Mouse (Mus musculus) B cell, adult 67 days (primary cell): ENCODE results near the gene Tgif2. TPM values are rescaled to one million over a fixed set of nuclear protein-coding genes. Genes with fewer than 3 reads are reported as not detected.

Source experiments
- total RNA-seq, 2 experiments: library from RNA; stranded (reverse); gene quantifications; 4 replicates each; pipeline ENCODE4 v1.2.4; 2023

Tgif2 gene
- 100 to 1,000 TPM in 1 of 2 experiments, 10 to 100 TPM in 1; 94.6 to 107 TPM for total RNA-seq

DNA sequence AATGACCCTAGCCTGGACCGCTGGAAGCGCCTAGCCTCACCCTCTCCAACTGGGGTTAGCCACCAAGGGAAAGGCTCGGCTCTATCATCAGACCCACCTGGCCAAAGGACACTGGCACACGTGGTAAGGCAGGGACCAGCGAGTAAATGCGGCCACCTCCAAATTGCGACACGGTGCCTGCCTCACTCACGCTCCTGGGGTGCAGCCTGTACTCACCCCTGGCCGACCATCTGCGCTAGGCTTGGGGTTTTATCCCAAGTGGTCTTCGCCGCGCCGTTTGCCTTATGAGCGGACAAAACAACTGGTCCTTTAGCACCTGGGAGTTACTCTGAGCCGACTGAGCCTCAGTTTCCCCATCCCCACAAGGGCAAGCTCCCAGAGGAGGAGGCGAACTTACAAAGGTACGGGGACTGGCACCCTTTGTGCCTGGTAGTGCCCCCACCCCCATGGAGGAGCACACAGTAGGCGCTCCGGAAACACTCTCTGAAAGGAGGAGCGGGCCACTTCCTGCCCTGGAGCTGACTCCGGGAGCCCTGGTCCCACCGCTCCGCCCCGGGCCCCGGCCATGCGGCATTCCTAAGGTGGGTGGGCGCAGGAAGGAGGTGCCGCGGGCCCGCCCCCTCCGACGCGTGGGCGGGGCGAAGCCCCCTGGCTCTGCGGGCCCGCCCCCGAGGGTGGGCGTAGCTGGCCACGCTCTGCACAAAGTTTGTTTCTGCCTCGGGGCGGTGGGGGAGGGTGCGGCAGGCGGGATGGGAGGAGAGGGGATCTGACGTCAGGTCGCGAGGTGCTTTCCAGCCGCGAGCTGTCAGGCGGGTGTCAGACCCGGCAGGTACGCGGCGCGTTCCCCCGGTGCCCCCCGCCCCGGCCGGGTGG is at the start of gene Tgif2:
Gene Tgif2 (plus strand): TSS at position 689 of the 873 bp plus-strand sequence.

DNA sequence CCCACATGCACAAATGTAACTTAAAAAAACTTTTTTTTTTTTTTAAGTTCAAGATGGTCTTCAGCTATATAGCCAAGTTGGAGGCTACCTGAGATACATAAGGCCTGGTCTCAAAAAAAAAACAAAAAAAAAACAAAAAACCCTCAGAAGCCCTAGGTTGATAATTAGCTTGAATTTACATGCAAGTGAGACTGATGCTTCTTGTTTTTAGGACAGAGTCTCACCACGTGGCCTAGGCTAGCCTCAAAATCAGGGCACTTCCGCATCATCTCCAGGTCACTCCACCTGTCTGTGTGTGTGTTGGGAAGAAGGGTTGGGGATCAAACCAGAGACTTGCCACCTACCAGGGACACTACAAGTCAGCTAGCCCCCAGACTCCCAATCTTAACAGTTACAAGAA is 18.0 kb downstream of the Tgif2 start, which contains the start of gene 4930518I15Rik:
Gene 4930518I15Rik (minus strand): TSS at position 112 of the 400 bp plus-strand sequence.

DNA sequence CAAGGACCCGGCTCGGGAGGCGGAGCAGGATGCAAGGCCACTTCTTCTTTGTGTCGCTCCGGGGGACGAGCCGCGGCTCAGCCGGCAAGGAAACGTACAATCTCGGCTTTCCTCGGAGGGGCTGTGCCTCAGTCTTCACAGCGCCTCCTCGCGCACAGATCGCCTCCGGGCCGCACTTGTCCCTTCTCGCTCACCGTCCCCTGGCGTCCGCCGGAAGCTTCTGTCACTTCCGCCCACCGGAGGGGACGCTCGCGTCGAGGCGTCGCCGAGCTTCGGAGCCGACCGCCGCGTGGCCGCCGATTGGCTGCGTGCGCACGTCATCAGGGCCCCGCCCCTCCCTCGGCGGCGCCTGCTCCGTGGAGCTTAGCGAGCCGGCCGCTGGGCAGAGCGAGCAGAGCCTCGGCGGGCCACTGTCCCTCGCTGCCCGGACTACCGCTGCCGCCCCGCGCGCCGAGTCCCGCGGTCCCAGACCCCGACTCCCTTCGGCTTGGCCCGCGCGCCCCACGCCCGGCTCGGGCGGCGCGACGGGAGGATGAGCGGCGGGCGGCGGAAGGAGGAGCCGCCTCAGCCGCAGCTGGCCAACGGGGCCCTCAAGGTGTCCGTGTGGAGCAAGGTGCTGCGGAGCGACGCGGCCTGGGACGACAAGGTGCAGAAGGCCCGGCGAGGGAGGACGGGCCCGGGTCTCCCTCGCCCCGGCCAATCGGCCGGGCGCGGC is 23.1 kb downstream of the Tgif2 start, which contains the start of gene Rab5if:
Gene Rab5if (plus strand): TSS at position 357 of the 715 bp plus-strand sequence.

DNA sequence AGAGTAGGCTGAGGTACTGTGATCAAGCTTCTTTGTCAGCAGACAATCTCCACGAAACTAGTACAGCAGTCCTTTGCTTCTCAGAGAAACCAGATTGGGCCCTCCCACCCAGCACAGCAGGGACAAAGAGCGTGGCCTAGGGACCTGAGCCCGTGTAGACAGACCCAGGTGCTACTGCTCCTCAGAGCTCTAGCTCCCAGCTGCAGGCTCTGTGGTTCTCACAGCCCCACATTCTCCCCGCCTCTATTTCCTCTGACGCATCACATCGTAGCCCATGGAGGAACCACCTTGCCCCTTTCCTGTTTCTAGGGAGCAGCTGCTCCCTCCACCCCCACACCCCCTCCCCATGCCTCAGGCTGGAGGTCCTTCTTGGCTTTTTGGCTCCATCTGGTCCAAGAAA is 47.2 kb downstream of the Tgif2 start, which contains the start of gene Sla2:
Gene Sla2 (minus strand): TSS at position 176 of the 400 bp plus-strand sequence.

Other genes with a start within 250 kb of the Tgif2 start
- gene Dlgap4, start 226.3 kb upstream of the Tgif2 start, total RNA-seq, result 10 to 100 TPM; 63.5 to 68.1 TPM
- gene Myl9, start 64.6 kb upstream of the Tgif2 start, total RNA-seq, result under 1 TPM; 0.71 to 0.81 TPM
- 1 to 10 TPM; 5.1 to 9.5 TPM for gene 4930518I15Rik, start 17.9 kb downstream of the Tgif2 start, total RNA-seq
- gene Rab5if, start 23.1 kb downstream of the Tgif2 start, total RNA-seq, result 10 to 100 TPM; 66.2 to 69.1 TPM
- gene Sla2, start 47.2 kb downstream of the Tgif2 start, total RNA-seq, result 1 to 10 TPM; 1.1 to 1.5 TPM
- 10 to 100 TPM; 39.2 to 45.5 TPM for gene Ndrg3, start 152.0 kb downstream of the Tgif2 start, total RNA-seq
- gene Dsn1, start 167.1 kb downstream of the Tgif2 start, total RNA-seq, result 10 to 100 TPM; 19.5 to 30.8 TPM
- gene Soga1, start 239.2 kb downstream of the Tgif2 start, total RNA-seq, result under 1 TPM; 0.26 to 0.33 TPM
- gene Tldc2, start 247.0 kb downstream of the Tgif2 start, total RNA-seq, result not detected